Mouse (Mus musculus): Measurements from ENCODE around the gene Dtx3l. TPM values are rescaled to one million over a fixed set of nuclear protein-coding genes. Genes with fewer than 3 reads are reported as not detected.
"Not testable (repeated sequence)": the region's sequence is repeated elsewhere in the genome, so short reads cannot be mapped to it uniquely, and the experiment has no call there.

Dtx3l gene
- polyA plus RNA-seq, 1 experiment: not detected

DNA sequence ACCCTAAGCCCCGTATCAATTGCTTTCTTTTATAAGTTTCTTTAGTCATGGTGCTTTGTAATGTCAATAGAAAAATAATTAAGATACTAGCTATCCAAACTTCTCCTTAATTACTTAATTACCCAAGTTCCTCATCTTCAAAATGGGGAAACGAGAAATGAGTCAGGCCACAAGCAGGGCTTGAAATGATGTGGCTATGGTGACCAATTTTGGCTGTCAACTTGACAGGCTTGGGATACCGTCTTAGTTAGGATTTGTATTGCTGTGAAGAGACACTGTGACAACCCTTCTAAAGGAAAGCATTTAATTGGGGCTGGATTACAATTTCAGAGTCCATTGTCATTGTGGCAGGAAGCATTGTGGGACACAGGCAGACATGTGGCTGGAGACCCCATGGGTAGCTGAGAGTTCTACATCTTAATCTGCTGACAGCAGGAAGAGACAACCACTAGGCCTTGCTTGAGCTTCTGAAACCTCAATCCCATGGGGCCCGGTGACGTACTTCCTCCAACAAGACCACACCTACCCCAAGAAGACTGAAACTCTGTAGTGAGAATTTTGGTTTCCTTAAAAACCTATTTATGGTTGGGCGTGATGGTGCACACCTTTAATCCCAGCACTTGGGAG, 35.8 kb downstream of the Dtx3l start:
- no peak for TF ChIP-seq POLR2A (IDR thresholded peaks at IDR 0.05; ENCODE audit: insufficient read depth, low read depth, low read length)
- TF ChIP-seq CTCF (IDR thresholded peaks at IDR 0.05; ENCODE audit: insufficient read depth, low read depth, low read length): no peak
- Histone ChIP-seq H3K4me1 (ENCODE audit: control insufficient read depth, insufficient read depth, low read length) (no peaks in the 10 kb centered on the region), H3K4me3 (ENCODE audit: insufficient read depth, low read depth, low read length) (no peak overlapping the region), H3K27ac (ENCODE audit: insufficient read depth, low read depth, low read length) (no peak overlapping the region)
- WGBS: 79% methylated on average over 6 of the region's 6 CpGs

DNA sequence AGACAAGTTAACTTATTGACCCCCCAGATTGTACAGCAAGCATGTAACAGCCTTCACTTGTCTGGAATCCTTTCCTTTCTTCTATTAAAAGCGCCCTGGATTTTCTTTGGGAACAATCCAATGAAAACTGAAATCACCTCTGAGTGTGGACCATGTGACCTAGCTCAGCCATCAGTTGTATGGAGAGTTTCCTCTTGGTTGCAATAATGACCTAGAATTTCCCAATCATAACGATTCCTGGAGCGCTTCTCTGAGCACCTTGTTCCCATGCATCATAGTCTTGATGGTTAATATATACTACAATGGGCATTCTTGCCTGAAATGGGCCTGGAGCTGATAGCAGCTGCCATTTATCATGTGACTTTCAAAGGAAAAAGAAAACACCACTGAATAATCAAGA, 38.4 kb downstream of the Dtx3l start:
- no peak for TF ChIP-seq CTCF (IDR thresholded peaks at IDR 0.05; ENCODE audit: insufficient read depth, low read depth, low read length)
- no peak for TF ChIP-seq POLR2A (IDR thresholded peaks at IDR 0.05; ENCODE audit: insufficient read depth, low read depth, low read length)
- 87% methylated on average over 3 of the region's 3 CpGs for WGBS
- Histone ChIP-seq H3K4me1 (ENCODE audit: control insufficient read depth, insufficient read depth, low read length) (no peaks in the 10 kb centered on the region), H3K27ac (ENCODE audit: insufficient read depth, low read depth, low read length) (no peak overlapping the region), H3K4me3 (ENCODE audit: insufficient read depth, low read depth, low read length) (no peak overlapping the region)

DNA sequence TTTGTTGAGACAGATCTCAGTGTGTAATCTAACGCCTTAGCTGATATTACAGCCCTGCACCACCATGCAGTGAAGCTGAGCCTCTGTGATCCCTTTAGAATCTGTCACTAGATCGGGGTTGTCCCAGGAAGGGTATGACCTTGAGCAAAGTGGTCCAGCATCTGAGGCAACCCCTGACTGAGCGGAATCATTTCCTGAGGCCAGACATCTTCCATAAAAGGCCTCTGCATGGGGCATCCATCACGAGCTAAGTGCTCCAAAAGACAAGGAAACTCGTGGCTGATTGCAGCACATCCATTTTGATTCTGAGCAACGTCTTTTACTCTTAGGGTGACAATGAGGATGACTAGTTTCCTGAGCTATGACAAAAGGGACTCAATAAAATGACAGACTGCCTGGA, 44.0 kb downstream of the Dtx3l start:
- no peak overlapping the region for H3K27ac ChIP-seq (ENCODE audit: insufficient read depth, low read depth, low read length)
- no peaks in the 10 kb centered on the region for H3K4me1 ChIP-seq (ENCODE audit: control insufficient read depth, insufficient read depth, low read length)
- 79% methylated on average over 6 of the region's 6 CpGs for WGBS
- H3K4me3 ChIP-seq (ENCODE audit: insufficient read depth, low read depth, low read length): no peak overlapping the region
- no peak for TF ChIP-seq POLR2A (IDR thresholded peaks at IDR 0.05; ENCODE audit: insufficient read depth, low read depth, low read length)
- TF ChIP-seq CTCF (IDR thresholded peaks at IDR 0.05; ENCODE audit: insufficient read depth, low read depth, low read length): no peak

DNA sequence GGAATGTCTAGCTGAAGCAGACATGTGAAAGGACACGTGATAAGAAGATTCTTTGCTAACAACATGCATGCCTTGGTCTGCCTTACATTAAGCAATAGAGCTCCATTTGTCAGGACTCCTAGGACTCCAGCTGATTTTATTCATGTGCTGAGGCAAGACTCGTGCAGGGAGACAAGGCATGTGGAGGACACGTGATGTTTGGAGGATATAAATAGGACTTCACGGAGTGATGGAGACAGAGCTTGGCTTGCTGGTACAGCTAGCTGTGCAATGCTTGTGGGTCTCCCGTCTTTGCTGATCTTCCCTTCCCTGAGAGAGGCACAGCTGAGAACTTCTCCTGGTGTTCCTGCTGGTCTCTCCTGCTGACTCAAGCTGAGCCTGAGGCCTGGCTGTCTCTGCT, 47.3 kb downstream of the Dtx3l start:
- not testable (repeated sequence) for H3K4me1 ChIP-seq (ENCODE audit: control insufficient read depth, insufficient read depth, low read length); H3K4me3 ChIP-seq (ENCODE audit: insufficient read depth, low read depth, low read length); H3K27ac ChIP-seq (ENCODE audit: insufficient read depth, low read depth, low read length)
- WGBS: 45% methylated on average over 5 of the region's 5 CpGs

DNA sequence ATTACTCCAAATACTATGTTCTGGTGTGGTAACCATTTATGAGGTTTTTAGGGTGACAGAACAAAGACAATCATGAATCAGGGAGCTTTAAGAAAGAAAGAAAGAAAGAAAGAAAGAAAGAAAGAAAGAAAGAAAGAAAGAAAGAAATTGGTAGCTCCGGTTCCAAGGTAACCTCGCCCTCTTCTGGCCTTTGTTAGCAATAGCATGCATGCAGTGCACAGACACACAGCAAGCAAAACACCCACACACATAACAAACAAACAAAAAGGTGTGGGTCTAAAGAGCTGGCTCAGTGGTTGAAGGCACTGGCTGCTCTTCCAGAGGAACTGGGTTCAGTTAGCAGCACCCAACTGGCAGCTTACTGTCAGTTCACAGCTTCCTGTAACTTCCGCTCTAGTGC, 48.3 kb downstream of the Dtx3l start:
- Histone ChIP-seq H3K4me1 (ENCODE audit: control insufficient read depth, insufficient read depth, low read length) (no peaks in the 10 kb centered on the region), H3K27ac (ENCODE audit: insufficient read depth, low read depth, low read length) (no peak overlapping the region), H3K4me3 (ENCODE audit: insufficient read depth, low read depth, low read length) (no peak overlapping the region)
- TF ChIP-seq POLR2A (IDR thresholded peaks at IDR 0.05; ENCODE audit: insufficient read depth, low read depth, low read length) (no peak), CTCF (IDR thresholded peaks at IDR 0.05; ENCODE audit: insufficient read depth, low read depth, low read length) (no peak)
- WGBS: 64% methylated on average over 3 of the region's 3 CpGs

GRCm38 (mm10) chr16:35888910-35889309, 50.0 kb downstream of the Dtx3l start:
- TF ChIP-seq CTCF (IDR thresholded peaks at IDR 0.05; ENCODE audit: insufficient read depth, low read depth, low read length) (no peak), POLR2A (IDR thresholded peaks at IDR 0.05; ENCODE audit: insufficient read depth, low read depth, low read length) (no peak)
- Histone ChIP-seq H3K4me1 (ENCODE audit: control insufficient read depth, insufficient read depth, low read length) (no peaks in the 10 kb centered on the region), H3K4me3 (ENCODE audit: insufficient read depth, low read depth, low read length) (no peak overlapping the region), H3K27ac (ENCODE audit: insufficient read depth, low read depth, low read length) (no peak overlapping the region)
- WGBS: 94% methylated on average over 5 of the region's 5 CpGs

DNA sequence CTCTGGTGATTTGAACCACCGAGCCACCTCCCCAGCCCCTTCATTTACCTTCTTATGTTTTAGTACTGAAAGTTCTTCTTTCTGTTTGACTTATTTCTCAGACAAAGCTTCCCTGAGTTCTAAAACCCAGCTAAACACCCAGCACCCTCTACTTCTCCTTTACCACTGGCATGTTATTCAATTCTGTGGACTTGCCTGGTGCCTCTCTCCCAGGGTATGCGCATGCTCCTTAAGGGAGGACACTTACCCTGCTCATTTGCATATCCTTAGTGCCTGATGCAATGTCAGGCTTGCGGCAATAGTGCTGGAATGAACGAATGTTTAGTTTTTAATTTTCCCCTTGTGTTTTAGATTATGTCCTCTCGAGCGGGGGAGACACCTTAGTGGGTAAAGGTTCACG, 50.8 kb downstream of the Dtx3l start:
- TF ChIP-seq POLR2A (IDR thresholded peaks at IDR 0.05; ENCODE audit: insufficient read depth, low read depth, low read length): no peak
- TF ChIP-seq CTCF (IDR thresholded peaks at IDR 0.05; ENCODE audit: insufficient read depth, low read depth, low read length): no peak
- WGBS: 84% methylated on average over 7 of the region's 7 CpGs
- Histone ChIP-seq H3K4me3 (ENCODE audit: insufficient read depth, low read depth, low read length) (no peak overlapping the region), H3K27ac (ENCODE audit: insufficient read depth, low read depth, low read length) (no peak overlapping the region), H3K4me1 (ENCODE audit: control insufficient read depth, insufficient read depth, low read length) (no peaks in the 10 kb centered on the region)

Other genes with a start within 250 kb of the Dtx3l start
- gene Dirc2, start 169.8 kb downstream of the Dtx3l start, polyA plus RNA-seq (2012; ENCODE audit: insufficient read depth, insufficient read length, low replicate concordance, missing spikeins): not detected in 2 replicates
- gene Hspbap1, start 168.8 kb downstream of the Dtx3l start, polyA plus RNA-seq (2012; ENCODE audit: insufficient read depth, insufficient read length, low replicate concordance, missing spikeins): not detected in 2 replicates
- not detected in 2 replicates for gene Parp14, start 67.6 kb downstream of the Dtx3l start, polyA plus RNA-seq (2012; ENCODE audit: insufficient read depth, insufficient read length, low replicate concordance, missing spikeins)
- not detected in 2 replicates for gene Parp9, start 681 bp downstream of the Dtx3l start, polyA plus RNA-seq (2012; ENCODE audit: insufficient read depth, insufficient read length, low replicate concordance, missing spikeins)
- 130 TPM in 1 of 2 replicates, not detected in the other for gene Kpna1, start 39.6 kb upstream of the Dtx3l start, polyA plus RNA-seq (2012; ENCODE audit: insufficient read depth, insufficient read length, low replicate concordance, missing spikeins)
- not detected in 2 replicates for gene Wdr5b, start 102.0 kb upstream of the Dtx3l start, polyA plus RNA-seq (2012; ENCODE audit: insufficient read depth, insufficient read length, low replicate concordance, missing spikeins)
- not detected in 2 replicates for gene Fam162a, start 132.4 kb upstream of the Dtx3l start, polyA plus RNA-seq (2012; ENCODE audit: insufficient read depth, insufficient read length, low replicate concordance, missing spikeins)
- gene Ccdc58, start 132.5 kb upstream of the Dtx3l start, polyA plus RNA-seq (2012; ENCODE audit: insufficient read depth, insufficient read length, low replicate concordance, missing spikeins): not detected in 2 replicates
- not detected in 2 replicates for gene Csta1, start 192.1 kb upstream of the Dtx3l start, polyA plus RNA-seq (2012; ENCODE audit: insufficient read depth, insufficient read length, low replicate concordance, missing spikeins)
- not detected in 2 replicates for gene Stfa2l1, start 217.7 kb upstream of the Dtx3l start, polyA plus RNA-seq (2012; ENCODE audit: insufficient read depth, insufficient read length, low replicate concordance, missing spikeins)
- not detected in 2 replicates for gene Gm5483, start 245.1 kb upstream of the Dtx3l start, polyA plus RNA-seq (2012; ENCODE audit: insufficient read depth, insufficient read length, low replicate concordance, missing spikeins)